Mouse (Mus musculus) right cerebral cortex, adult 2 months (tissue): ENCODE results near the gene Cyb5r2.
A peak's percentile ranks its signal among the peaks of the same experiment; 100 is the strongest.

ENCODE experiments used
- DNase-seq, 2 experiments: peaks; one replicate each; pipeline ENCODE4 v3.0.0; 2021 to 2022; ENCODE audit warnings: low spot score in 2 of 2

Gene Cyb5r2

GRCm38 (mm10) chr7:107722536-107722935, 35.3 kb downstream of the Cyb5r2 start:
- DNase-seq: no peak

GRCm38 (mm10) chr7:107720771-107721170, 37.1 kb downstream of the Cyb5r2 start:
- no peak for DNase-seq

- DNase-seq: no peak
These were observed 43.8 kb downstream of the Cyb5r2 start for GRCm38 (mm10) chr7:107714067-107714466.

DNA sequence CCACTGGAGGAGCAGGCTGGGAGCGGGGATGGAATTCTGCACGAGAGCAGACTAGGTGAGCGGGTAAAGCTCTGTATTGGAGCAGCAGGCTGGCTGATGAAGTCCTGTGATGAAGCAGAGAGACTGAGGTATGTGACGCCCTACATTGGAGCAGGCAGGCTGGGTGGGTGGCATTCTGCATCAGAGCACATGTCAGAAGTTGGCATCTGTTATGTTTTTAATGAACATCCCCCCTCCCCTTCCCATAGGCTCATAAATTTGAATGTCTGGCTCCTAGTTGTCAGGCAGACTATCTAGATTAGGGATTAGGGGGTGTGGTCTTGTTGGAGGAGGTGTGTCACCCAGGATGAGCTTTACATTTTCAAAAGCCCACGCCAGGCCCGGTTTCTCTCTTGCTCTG, 45.1 kb downstream of the Cyb5r2 start:
- DNase-seq: no peak

DNA sequence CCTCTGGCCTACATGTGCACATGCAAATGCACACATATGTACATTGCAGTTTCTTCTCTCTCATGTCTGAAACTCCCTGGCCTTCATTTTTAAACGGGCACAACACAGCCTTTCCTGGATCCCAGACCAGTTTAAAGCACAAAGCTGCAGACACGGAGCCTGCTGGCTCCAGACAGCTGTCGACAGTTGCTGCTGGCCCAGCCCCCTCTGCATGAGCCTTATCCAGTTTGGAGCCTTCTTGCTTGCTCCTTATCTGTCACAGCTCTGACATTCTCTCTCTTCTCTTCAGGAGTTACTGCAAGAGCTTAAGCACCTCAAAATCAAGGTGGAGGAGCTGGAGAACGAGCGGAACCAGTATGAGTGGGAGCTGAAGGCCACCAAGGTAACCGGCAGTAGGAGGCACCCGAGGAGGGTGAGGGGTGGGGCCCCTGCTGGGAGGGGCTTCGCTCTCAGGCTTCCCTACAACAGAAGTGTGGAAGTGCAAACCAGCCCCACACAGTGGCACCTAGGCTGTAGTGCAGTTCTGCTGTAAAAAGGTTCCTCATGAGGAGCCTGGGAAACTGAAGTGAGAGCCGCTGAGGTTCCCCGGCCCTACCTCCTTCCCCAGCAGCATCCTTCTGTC, 49.2 kb downstream of the Cyb5r2 start:
- DNase-seq: peak; percentile 67 to 76

- no peak for DNase-seq
These were observed 50.2 kb downstream of the Cyb5r2 start for GRCm38 (mm10) chr7:107707650-107708049.

GRCm38 (mm10) chr7:107705941-107706340, 51.9 kb downstream of the Cyb5r2 start:
- no peak for DNase-seq

DNA sequence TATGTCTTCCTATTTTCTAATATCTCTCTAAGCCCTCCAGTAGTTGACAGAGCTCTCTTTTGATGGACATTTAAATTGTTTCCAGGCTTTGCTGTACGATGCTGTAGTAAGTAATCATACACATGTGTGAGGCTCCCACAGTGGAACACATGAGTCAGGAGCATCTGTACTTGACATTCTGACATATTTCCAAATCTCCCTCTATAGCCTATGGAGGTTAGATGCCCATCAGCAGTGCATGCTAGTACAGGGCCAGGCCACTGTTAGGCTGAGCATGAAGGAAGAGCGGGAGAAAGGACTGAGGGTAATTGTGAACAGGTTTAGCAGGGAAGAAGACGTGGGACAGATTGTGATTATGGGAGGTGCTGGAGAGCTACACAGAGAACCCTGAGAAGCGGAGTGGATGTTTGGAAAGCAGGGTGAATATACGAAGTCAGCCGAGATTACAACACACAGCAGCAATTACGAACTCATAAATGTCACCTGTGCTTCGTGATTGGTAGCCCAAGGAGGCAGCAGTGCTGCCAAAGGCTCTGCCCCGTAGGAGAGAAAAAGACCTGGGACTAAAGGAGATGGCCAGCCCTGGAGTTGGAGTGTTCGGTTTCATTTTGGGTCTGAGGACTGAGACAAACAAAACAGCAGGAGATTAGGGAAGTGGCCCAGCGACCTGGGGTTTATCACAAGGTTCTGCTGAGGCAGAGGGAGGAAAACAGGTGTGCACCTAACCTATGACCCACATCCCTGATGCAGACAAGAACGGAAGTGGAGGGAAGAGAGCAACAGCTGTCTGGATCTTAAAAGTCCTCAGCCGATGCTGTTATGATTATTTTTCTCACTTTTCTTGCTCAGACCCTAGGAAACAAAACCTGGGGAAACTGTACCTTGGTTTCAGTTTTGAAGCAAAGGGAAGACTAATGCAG, 55.1 kb downstream of the Cyb5r2 start:
- no peak for DNase-seq

DNA sequence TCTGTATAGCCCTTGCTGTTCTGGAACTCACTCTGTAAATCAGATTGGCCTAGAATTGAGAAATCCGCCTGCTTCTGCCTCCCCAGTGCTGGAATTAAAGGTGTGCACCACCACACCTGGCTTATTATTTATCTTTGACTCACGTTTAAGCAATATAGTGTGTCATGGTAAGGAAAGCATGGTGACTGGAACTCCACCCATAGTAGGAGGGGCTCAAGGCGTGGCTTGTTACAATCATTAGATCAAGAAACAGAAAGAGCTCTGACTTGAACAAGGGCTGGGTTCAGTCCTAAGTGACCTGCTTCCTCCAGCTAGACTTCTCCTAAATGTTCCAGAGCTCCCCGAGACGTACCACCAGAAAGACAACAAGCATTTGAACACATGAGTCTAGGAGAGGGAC, 57.2 kb downstream of the Cyb5r2 start:
- DNase-seq: no peak

DNA sequence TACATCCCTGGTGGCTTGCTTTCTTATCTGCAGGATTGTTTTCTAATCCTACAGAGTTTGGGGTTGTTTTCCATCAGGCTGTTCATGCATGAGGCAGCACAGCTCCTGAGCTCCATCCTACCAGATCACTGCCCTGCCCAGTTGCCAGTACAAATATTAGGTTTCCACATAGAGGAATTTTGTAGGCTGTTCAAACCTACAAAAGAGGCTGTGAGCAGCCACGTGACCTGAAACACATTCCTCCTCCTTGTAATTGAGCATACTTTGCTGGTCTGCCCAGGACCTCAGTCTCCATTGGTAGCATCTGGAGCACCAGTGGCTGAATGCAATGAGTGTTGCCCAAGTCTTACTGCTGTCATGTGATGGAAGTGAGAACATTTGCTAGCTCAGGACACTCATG, 57.9 kb downstream of the Cyb5r2 start:
- DNase-seq: no peak
